Mouse (Mus musculus): ENCODE results near the gene Ripply1. TPM values are rescaled to one million over a fixed set of nuclear protein-coding genes. Genes with fewer than 3 reads are reported as not detected.

Gene Ripply1
- not detected in 2 replicates for polyA plus RNA-seq (2014; fragmentation: Nextera tagmentation; extraction: Ambion mirVana)

GRCm38 (mm10) chrX:139782278-139783044 is at the start of gene Ripply1:
Gene Ripply1, minus strand, starts transcription at chrX:139782353.
- Histone ChIP-seq H3K27me3 (ENCODE audit: control insufficient read depth, insufficient read depth, low read length) (no peaks in the 10 kb centered on the region), H3K27ac (replicated peaks in 1 of 2; ENCODE audit: control insufficient read depth in 1 of 2, insufficient read depth in 1 of 2, low read depth in 2 of 2, low read length in 2 of 2) (no peak within 1 kb of the TSS), H3K36me3 (ENCODE audit: control insufficient read depth, insufficient read depth, low read length) (no peaks in the 10 kb centered on the region), H3K4me3 (ENCODE audit: control insufficient read depth in 1 of 2, insufficient read depth in 1 of 2, low read depth in 1 of 2, low read length in 2 of 2) (no peak within 1 kb of the TSS), H3K4me1 (ENCODE audit: control insufficient read depth in 2 of 2, insufficient read depth in 2 of 2, low read length in 2 of 2) (peaks cover 0 to 9% of the 10 kb centered on the region in 2 experiments; a peak in 3 of 4 replicates), H3K9me3 (ENCODE audit: control insufficient read depth, low read length) (no peaks in the 10 kb centered on the region), H3K9ac (ENCODE audit: low read length) (no peak within 1 kb of the TSS), H3K4me2 (ENCODE audit: low read length) (no peak within 1 kb of the TSS)
- WGBS, result 58% methylated on average over 6 of the region's 6 CpGs
- ATAC-seq (ENCODE audit: insufficient number of reproducible peaks, insufficient read depth, low FRiP score, low read depth), result no peak

GRCm38 (mm10) chrX:139828363-139829092 is 46.4 kb upstream of the Ripply1 start:
- H3K4me1 ChIP-seq (ENCODE audit: control insufficient read depth in 2 of 2, insufficient read depth in 2 of 2, low read length in 2 of 2), result no peaks in the 10 kb centered on the region
- 85% methylated on average over 6 of the region's 6 CpGs for WGBS
- no peaks in the 10 kb centered on the region for H3K9me3 ChIP-seq (ENCODE audit: control insufficient read depth, low read length)
- no peak overlapping the region for H3K4me2 ChIP-seq (ENCODE audit: low read length)
- peaks cover 15% of the 10 kb centered on the region for H3K36me3 ChIP-seq (ENCODE audit: control insufficient read depth, insufficient read depth, low read length)
- no peak overlapping the region for H3K9ac ChIP-seq (ENCODE audit: low read length)
- ATAC-seq (ENCODE audit: insufficient number of reproducible peaks, insufficient read depth, low FRiP score, low read depth), result no peak
- H3K4me3 ChIP-seq (ENCODE audit: control insufficient read depth in 1 of 2, insufficient read depth in 1 of 2, low read depth in 1 of 2, low read length in 2 of 2), result no peak overlapping the region
- no peaks in the 10 kb centered on the region for H3K27me3 ChIP-seq (ENCODE audit: control insufficient read depth, insufficient read depth, low read length)
- H3K27ac ChIP-seq (replicated peaks in 1 of 2; ENCODE audit: control insufficient read depth in 1 of 2, insufficient read depth in 1 of 2, low read depth in 2 of 2, low read length in 2 of 2), result no peak overlapping the region

GRCm38 (mm10) chrX:139826926-139827325 is 44.8 kb upstream of the Ripply1 start:
- Histone ChIP-seq H3K4me2 (ENCODE audit: low read length) (no peak overlapping the region), H3K9me3 (ENCODE audit: control insufficient read depth, low read length) (no peaks in the 10 kb centered on the region), H3K4me3 (ENCODE audit: control insufficient read depth in 1 of 2, insufficient read depth in 1 of 2, low read depth in 1 of 2, low read length in 2 of 2) (no peak overlapping the region), H3K36me3 (ENCODE audit: control insufficient read depth, insufficient read depth, low read length) (peaks cover 23% of the 10 kb centered on the region), H3K27ac (replicated peaks in 1 of 2; ENCODE audit: control insufficient read depth in 1 of 2, insufficient read depth in 1 of 2, low read depth in 2 of 2, low read length in 2 of 2) (no peak overlapping the region), H3K9ac (ENCODE audit: low read length) (no peak overlapping the region), H3K4me1 (ENCODE audit: control insufficient read depth in 2 of 2, insufficient read depth in 2 of 2, low read length in 2 of 2) (no peaks in the 10 kb centered on the region), H3K27me3 (ENCODE audit: control insufficient read depth, insufficient read depth, low read length) (no peaks in the 10 kb centered on the region)
- WGBS, result 74% methylated on average over 4 of the region's 4 CpGs
- ATAC-seq (ENCODE audit: insufficient number of reproducible peaks, insufficient read depth, low FRiP score, low read depth), result no peak

DNA sequence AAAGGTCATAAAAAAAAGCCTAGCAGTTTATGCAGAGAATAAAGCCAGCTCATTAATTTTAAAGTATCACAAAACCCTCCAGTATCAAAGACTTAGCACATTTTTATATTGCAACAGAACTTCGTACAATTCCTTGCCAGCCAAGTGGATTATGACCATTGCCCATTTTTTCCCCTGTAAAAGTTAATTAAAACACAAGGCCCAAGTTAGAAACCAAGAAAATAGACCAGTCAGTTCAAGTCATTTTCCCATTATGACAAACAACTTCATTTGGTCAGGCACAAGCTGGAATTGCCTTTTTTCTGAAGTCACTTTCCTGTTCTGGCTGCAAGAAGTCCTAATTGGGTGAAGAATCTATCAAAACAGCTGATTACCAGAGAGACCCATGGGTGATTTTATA is 43.2 kb upstream of the Ripply1 start:
- Histone ChIP-seq H3K4me3 (ENCODE audit: control insufficient read depth in 1 of 2, insufficient read depth in 1 of 2, low read depth in 1 of 2, low read length in 2 of 2) (no peak overlapping the region), H3K4me1 (ENCODE audit: control insufficient read depth in 2 of 2, insufficient read depth in 2 of 2, low read length in 2 of 2) (no peaks in the 10 kb centered on the region), H3K36me3 (ENCODE audit: control insufficient read depth, insufficient read depth, low read length) (peaks cover 22% of the 10 kb centered on the region), H3K27ac (replicated peaks in 1 of 2; ENCODE audit: control insufficient read depth in 1 of 2, insufficient read depth in 1 of 2, low read depth in 2 of 2, low read length in 2 of 2) (no peak overlapping the region), H3K9me3 (ENCODE audit: control insufficient read depth, low read length) (no peaks in the 10 kb centered on the region), H3K27me3 (ENCODE audit: control insufficient read depth, insufficient read depth, low read length) (no peaks in the 10 kb centered on the region), H3K9ac (ENCODE audit: low read length) (no peak overlapping the region), H3K4me2 (ENCODE audit: low read length) (no peak overlapping the region)
- ATAC-seq (ENCODE audit: insufficient number of reproducible peaks, insufficient read depth, low FRiP score, low read depth), result no peak
- WGBS, result 78% methylated on average over 1 of the region's 1 CpGs

DNA sequence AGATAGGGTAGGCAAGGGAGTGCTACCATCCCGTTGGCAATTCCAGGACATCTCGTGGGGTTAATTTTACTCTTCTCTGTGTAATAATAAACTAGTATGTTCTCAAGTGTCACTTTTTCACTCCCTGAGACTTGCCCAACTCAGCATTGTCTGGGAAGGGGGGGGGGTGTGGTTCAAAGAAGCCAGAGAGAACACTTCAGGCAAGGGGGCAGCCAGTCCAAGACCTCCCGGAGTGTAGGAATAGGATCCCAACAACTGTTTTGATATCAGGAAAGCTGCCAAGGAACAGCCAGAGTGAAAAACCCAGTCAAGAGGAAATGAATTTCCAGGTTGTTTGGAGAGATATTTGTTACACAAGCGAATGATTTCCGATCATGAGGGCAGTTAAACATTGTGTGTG is 33.0 kb upstream of the Ripply1 start:
- no peak overlapping the region for H3K4me3 ChIP-seq (ENCODE audit: control insufficient read depth in 1 of 2, insufficient read depth in 1 of 2, low read depth in 1 of 2, low read length in 2 of 2)
- ATAC-seq (ENCODE audit: insufficient number of reproducible peaks, insufficient read depth, low FRiP score, low read depth), result no peak
- H3K27ac ChIP-seq (replicated peaks in 1 of 2; ENCODE audit: control insufficient read depth in 1 of 2, insufficient read depth in 1 of 2, low read depth in 2 of 2, low read length in 2 of 2), result no peak overlapping the region
- H3K9ac ChIP-seq (ENCODE audit: low read length), result no peak overlapping the region
- no peaks in the 10 kb centered on the region for H3K27me3 ChIP-seq (ENCODE audit: control insufficient read depth, insufficient read depth, low read length)
- WGBS, result 74% methylated on average over 5 of the region's 5 CpGs
- no peak overlapping the region for H3K4me2 ChIP-seq (ENCODE audit: low read length)
- H3K4me1 ChIP-seq (ENCODE audit: control insufficient read depth in 2 of 2, insufficient read depth in 2 of 2, low read length in 2 of 2), result no peaks in the 10 kb centered on the region
- no peaks in the 10 kb centered on the region for H3K36me3 ChIP-seq (ENCODE audit: control insufficient read depth, insufficient read depth, low read length)
- no peaks in the 10 kb centered on the region for H3K9me3 ChIP-seq (ENCODE audit: control insufficient read depth, low read length)

DNA sequence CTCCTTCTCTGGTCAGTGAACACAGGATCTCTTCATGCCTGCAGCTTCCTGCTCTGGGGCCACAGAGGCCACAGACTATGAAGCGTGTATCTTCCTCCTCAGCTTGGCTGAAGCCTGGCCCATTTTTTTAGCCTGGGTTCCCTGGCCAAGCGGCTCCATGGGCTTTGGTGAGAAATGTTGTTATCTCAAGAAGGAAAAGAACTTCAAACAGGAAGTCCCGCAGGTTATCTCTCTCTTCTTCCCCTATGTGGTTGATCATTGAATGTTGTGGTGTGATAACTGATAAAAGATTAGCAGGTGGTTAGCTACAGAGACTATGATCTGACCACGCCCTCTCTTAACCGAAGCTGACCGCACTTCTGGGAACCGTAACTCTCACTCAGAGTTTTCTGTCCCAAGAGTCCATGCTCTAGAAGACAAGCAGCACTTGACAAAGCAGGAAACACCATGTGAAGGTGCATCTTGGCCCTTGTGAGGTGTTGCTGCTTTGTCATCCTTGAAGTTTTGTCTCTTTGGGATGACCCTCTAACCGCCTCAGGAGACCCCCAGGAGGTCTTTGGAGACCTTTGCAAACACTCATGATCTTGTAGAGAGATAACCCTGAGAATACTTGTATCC is 32.0 kb upstream of the Ripply1 start:
- no peak overlapping the region for H3K9ac ChIP-seq (ENCODE audit: low read length)
- 55% methylated on average over 8 of the region's 8 CpGs for WGBS
- ATAC-seq (ENCODE audit: insufficient number of reproducible peaks, insufficient read depth, low FRiP score, low read depth), result no peak

DNA sequence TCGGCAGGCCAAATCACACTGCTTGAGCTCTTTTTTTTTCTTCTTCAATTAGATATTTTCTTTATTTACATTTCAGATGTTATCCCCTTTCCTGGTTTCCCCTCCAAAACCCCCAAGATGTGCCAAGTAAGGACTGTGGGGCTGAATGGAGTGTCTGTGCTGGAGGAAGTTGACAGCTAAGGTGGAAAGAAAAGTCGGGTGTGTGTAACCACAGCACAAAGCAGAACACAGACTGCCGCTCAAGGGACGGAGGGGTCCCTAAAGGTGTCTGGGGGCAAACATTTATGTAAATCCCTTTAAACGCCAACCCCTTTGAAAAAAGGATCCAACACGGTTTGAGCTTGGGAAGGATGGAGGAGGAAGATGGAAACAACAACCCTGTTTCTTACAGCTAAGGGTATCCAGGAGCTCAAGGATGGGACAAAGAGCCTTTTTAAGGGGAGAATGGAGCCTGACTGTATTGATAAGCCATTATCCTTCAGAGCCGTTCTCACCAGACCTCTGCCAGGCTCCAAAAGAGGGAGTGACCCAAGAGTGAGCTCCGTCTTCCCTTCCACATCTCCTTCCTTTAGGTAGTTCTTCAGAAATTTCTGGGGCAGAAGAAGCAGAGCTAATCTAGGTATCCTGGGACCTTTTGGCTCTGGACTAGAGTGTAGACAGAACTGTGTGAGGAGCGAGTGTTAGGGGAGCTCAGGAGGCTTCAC is 31.3 kb upstream of the Ripply1 start:
- WGBS, result 65% methylated on average over 9 of the region's 9 CpGs
- H3K36me3 ChIP-seq (ENCODE audit: control insufficient read depth, insufficient read depth, low read length), result no peaks in the 10 kb centered on the region
- H3K27ac ChIP-seq (replicated peaks in 1 of 2; ENCODE audit: control insufficient read depth in 1 of 2, insufficient read depth in 1 of 2, low read depth in 2 of 2, low read length in 2 of 2), result no peak overlapping the region
- H3K27me3 ChIP-seq (ENCODE audit: control insufficient read depth, insufficient read depth, low read length), result no peaks in the 10 kb centered on the region
- no peak overlapping the region for H3K9ac ChIP-seq (ENCODE audit: low read length)
- H3K9me3 ChIP-seq (ENCODE audit: control insufficient read depth, low read length), result no peaks in the 10 kb centered on the region
- no peaks in the 10 kb centered on the region for H3K4me1 ChIP-seq (ENCODE audit: control insufficient read depth in 2 of 2, insufficient read depth in 2 of 2, low read length in 2 of 2)
- H3K4me3 ChIP-seq (ENCODE audit: control insufficient read depth in 1 of 2, insufficient read depth in 1 of 2, low read depth in 1 of 2, low read length in 2 of 2), result no peak overlapping the region
- no peak overlapping the region for H3K4me2 ChIP-seq (ENCODE audit: low read length)
- no peak for ATAC-seq (ENCODE audit: insufficient number of reproducible peaks, insufficient read depth, low FRiP score, low read depth)

More for the DNA sequence above, 32.0 kb upstream of the Ripply1 start:
- Histone ChIP-seq H3K27ac (replicated peaks in 1 of 2; ENCODE audit: control insufficient read depth in 1 of 2, insufficient read depth in 1 of 2, low read depth in 2 of 2, low read length in 2 of 2) (no peak overlapping the region), H3K4me2 (ENCODE audit: low read length) (no peak overlapping the region), H3K4me1 (ENCODE audit: control insufficient read depth in 2 of 2, insufficient read depth in 2 of 2, low read length in 2 of 2) (no peaks in the 10 kb centered on the region), H3K9me3 (ENCODE audit: control insufficient read depth, low read length) (no peaks in the 10 kb centered on the region), H3K27me3 (ENCODE audit: control insufficient read depth, insufficient read depth, low read length) (no peaks in the 10 kb centered on the region), H3K36me3 (ENCODE audit: control insufficient read depth, insufficient read depth, low read length) (no peaks in the 10 kb centered on the region), H3K4me3 (ENCODE audit: control insufficient read depth in 1 of 2, insufficient read depth in 1 of 2, low read depth in 1 of 2, low read length in 2 of 2) (no peak overlapping the region)

Measured in heart, embryonic 14.5 days (tissue).